Mouse (Mus musculus): ENCODE data around the gene BC030870. TPM values are rescaled to one million over a fixed set of nuclear protein-coding genes. Genes with fewer than 3 reads are reported as not detected.

BC030870 gene
- polyA plus RNA-seq (2017; shearing (Covaris generic)) = not detected

DNA sequence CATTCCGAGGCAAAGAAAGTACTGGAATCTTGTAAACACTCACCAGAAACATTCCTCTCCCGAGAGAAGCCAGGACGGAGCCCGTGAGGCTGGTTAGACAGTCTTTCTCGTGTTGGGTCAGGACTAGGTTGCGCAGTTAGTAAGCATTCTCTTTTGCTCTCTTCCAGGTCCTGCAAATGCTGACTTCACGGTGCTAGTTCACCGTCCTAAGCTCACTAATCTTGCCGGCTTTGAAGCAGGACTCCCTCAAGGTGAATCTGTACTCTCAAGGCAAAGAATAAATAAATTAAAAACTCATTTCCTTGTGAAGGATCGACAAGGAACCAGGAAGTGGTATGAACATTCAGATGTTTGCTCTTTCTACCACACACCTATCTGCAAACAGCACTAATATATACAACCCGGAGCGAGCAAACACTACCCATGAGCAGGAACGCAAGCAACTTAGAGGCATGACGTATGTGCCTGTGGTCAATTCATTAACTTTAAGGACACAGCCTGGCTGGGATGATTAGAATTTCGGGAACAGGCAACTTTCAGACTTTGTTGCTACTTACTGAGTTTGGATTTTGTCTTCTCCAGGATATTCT, at the start of gene BC030870:
Gene BC030870 (minus strand): TSS at position 365 of the 590 bp plus-strand sequence.

GRCm38 (mm10) chr8:65074733-65075132, 54.6 kb downstream of the BC030870 start, which contains the start of gene Gm10663:
Gene Gm10663, plus strand, starts transcription at chr8:65075033.

GRCm38 (mm10) chr8:65037117-65037533, 92.2 kb downstream of the BC030870 start, which contains the start of gene Apela:
Gene Apela, minus strand, starts transcription at chr8:65037336.

Other genes with a start within 250 kb of the BC030870 start
- gene Tmem192, start 182.4 kb downstream of the BC030870 start, polyA plus RNA-seq (2017; shearing (Covaris generic)) = 63.4 TPM
- not detected for gene Trim75, start 141.7 kb downstream of the BC030870 start, polyA plus RNA-seq (2017; shearing (Covaris generic))
- gene Trim61, start 111.0 kb downstream of the BC030870 start, polyA plus RNA-seq (2017; shearing (Covaris generic)) = not detected
- not detected for gene Trim60, start 111.0 kb downstream of the BC030870 start, polyA plus RNA-seq (2017; shearing (Covaris generic))
- gene Apela, start 92.2 kb downstream of the BC030870 start, polyA plus RNA-seq (2017; shearing (Covaris generic)) = not detected
- gene Gm10663, start 54.5 kb downstream of the BC030870 start, polyA plus RNA-seq (2017; shearing (Covaris generic)) = not detected